Comparison of ENCODE assay signal across 8 mouse cellular contexts in genomic region chr19:5802787-5803040, GRCm38 (mm10). TPM values are rescaled to one million over a fixed set of nuclear protein-coding genes. Genes with fewer than 3 reads are reported as not detected.
DNase-seq lines count a peak whose midpoint lies in the region; ATAC-seq and TF ChIP-seq lines count a peak whose summit lies in the region.

No protein-coding gene starts in this region.

- H3K4me3 ChIP-seq in lung, embryonic 14.5 days (ENCODE audit: low read depth, low read length), result peak overlapping the region; percentile 86
- peak overlapping the region; percentile 73 for H3K4me3 ChIP-seq in embryonic facial prominence, embryonic 15.5 days (replicated peaks)
- peak overlapping the region; percentile 92 for H3K4me3 ChIP-seq in limb, embryonic 10.5 days
- peak overlapping the region; percentile 88 for H3K4me3 ChIP-seq in neural tube, embryonic 15.5 days (replicated peaks)

- no peak for TF ChIP-seq CTCF in lung, embryonic 14.5 days (IDR thresholded peaks at IDR 0.05; ENCODE audit: low read depth)

- H3K27ac ChIP-seq in lung, embryonic 14.5 days (ENCODE audit: low read depth), result peak overlapping the region; percentile 99
- peak overlapping the region; percentile 100 for H3K27ac ChIP-seq in embryonic facial prominence, embryonic 15.5 days (replicated peaks)
- H3K27ac ChIP-seq in limb, embryonic 10.5 days, result peak overlapping the region; percentile 100
- H3K27ac ChIP-seq in neural tube, embryonic 15.5 days (replicated peaks), result peak overlapping the region; percentile 100

- no peaks in the 10 kb centered on the region for H3K9me3 ChIP-seq in lung, embryonic 14.5 days (ENCODE audit: low read depth, low read length)
- H3K9me3 ChIP-seq in embryonic facial prominence, embryonic 15.5 days (replicated peaks), result no peaks in the 10 kb centered on the region
- H3K9me3 ChIP-seq in limb, embryonic 10.5 days (replicated peaks), result no peaks in the 10 kb centered on the region
- no peaks in the 10 kb centered on the region for H3K9me3 ChIP-seq in neural tube, embryonic 15.5 days (replicated peaks)

- H3K27me3 ChIP-seq in lung, embryonic 14.5 days (ENCODE audit: insufficient read depth, low read length), result no peaks in the 10 kb centered on the region
- no peaks in the 10 kb centered on the region for H3K27me3 ChIP-seq in embryonic facial prominence, embryonic 15.5 days
- no peaks in the 10 kb centered on the region for H3K27me3 ChIP-seq in limb, embryonic 10.5 days (ENCODE audit: low read depth, poor library complexity, severe bottlenecking)
- H3K27me3 ChIP-seq in neural tube, embryonic 15.5 days (replicated peaks), result no peaks in the 10 kb centered on the region

- H3K4me1 ChIP-seq in lung, embryonic 14.5 days (ENCODE audit: insufficient read depth), result peaks cover 30% of the 10 kb centered on the region
- H3K4me1 ChIP-seq in embryonic facial prominence, embryonic 15.5 days, result peaks cover 35% of the 10 kb centered on the region
- peaks cover 52% of the 10 kb centered on the region for H3K4me1 ChIP-seq in limb, embryonic 10.5 days
- peaks cover 36% of the 10 kb centered on the region for H3K4me1 ChIP-seq in neural tube, embryonic 15.5 days

- H3K36me3 ChIP-seq in lung, embryonic 14.5 days (ENCODE audit: insufficient read depth), result peaks cover 28% of the 10 kb centered on the region
- peaks cover 12% of the 10 kb centered on the region; the same call in 1 of the 2 replicates for H3K36me3 ChIP-seq in embryonic facial prominence, embryonic 15.5 days
- H3K36me3 ChIP-seq in limb, embryonic 10.5 days, result peaks cover 34% of the 10 kb centered on the region
- peaks cover 3% of the 10 kb centered on the region for H3K36me3 ChIP-seq in neural tube, embryonic 15.5 days

- peak overlapping the region; percentile 99 for H3K4me2 ChIP-seq in lung, embryonic 14.5 days
- H3K4me2 ChIP-seq in embryonic facial prominence, embryonic 15.5 days (replicated peaks), result peak overlapping the region; percentile 87
- peak overlapping the region; percentile 93 for H3K4me2 ChIP-seq in neural tube, embryonic 15.5 days

- ATAC-seq in lung, embryonic 14.5 days (ENCODE audit: insufficient read depth), result no peak
- ATAC-seq in embryonic facial prominence, embryonic 15.5 days (ENCODE audit: insufficient number of reproducible peaks, low FRiP score, low TSS enrichment, low read depth), result no peak
- ATAC-seq in neural tube, embryonic 15.5 days (ENCODE audit: low FRiP score), result no peak

- DNase-seq in lung, embryonic 14.5 days, result no peak
- no peak for DNase-seq in lung, adult 18-20 months
- no peak for DNase-seq in limb, embryonic 10.5 days (ENCODE audit: low spot score)
- DNase-seq in adrenal gland, postnatal 10 days, result no peak
- DNase-seq in spleen, adult 18-20 months, result no peak
- DNase-seq in layer of hippocampus, postnatal 14 days (ENCODE audit: low spot score in 2 of 2), result no peak

- 1% methylated on average over 4 of the region's 4 CpGs for WGBS in lung, embryonic 14.5 days
- WGBS in embryonic facial prominence, embryonic 15.5 days, result 1% methylated on average over 4 of the region's 4 CpGs
- 0% methylated on average over 4 of the region's 4 CpGs for WGBS in limb, embryonic 10.5 days
- WGBS in neural tube, embryonic 15.5 days, result under 1% methylated on average over 4 of the region's 4 CpGs

- H3K9ac ChIP-seq in lung, embryonic 14.5 days, result peak overlapping the region; percentile 88
- peak overlapping the region; percentile 71 for H3K9ac ChIP-seq in embryonic facial prominence, embryonic 15.5 days
- peak overlapping the region; percentile 85 for H3K9ac ChIP-seq in neural tube, embryonic 15.5 days (replicated peaks)

RNA-seq across cellular contexts. Expression of gene Scyl1, which starts 31.5 kb away (rescaled TPM):
- polyA plus RNA-seq in lung, embryonic 14.5 days (2014; fragmentation: Nextera tagmentation; extraction: Ambion mirVana), result 74.8 and 84.5 TPM in 2 replicates
- 81.4 and 81.8 TPM in 2 replicates for polyA plus RNA-seq in embryonic facial prominence, embryonic 15.5 days (2015; fragmentation: Nextera tagmentation; extraction: Ambion mirVana)
- polyA plus RNA-seq in limb, embryonic 10.5 days (2016; fragmentation: Nextera tagmentation; extraction: Ambion mirVana), result 71.6 and 78.5 TPM in 2 replicates
- 81.6 and 83.1 TPM in 2 replicates for polyA plus RNA-seq in neural tube, embryonic 15.5 days (2015; fragmentation: Nextera tagmentation; extraction: Ambion mirVana)
- total RNA-seq in adrenal gland, postnatal 10 days (2021), result 10 to 100 TPM; 86.7 to 96.5 TPM
- 10 to 100 TPM; 73.6 to 75.1 TPM for total RNA-seq in layer of hippocampus, postnatal 14 days (2021)
